Mouse (Mus musculus): ENCODE results near the gene Meis1.

Meis1 gene

GRCm38 (mm10) chr11:19018489-19019203, at the start of gene Meis1:
Gene Meis1, minus strand, starts transcription at chr11:19018985.
- in situ Hi-C loops (cut with MseI, MboI), result no loop called here

DNA sequence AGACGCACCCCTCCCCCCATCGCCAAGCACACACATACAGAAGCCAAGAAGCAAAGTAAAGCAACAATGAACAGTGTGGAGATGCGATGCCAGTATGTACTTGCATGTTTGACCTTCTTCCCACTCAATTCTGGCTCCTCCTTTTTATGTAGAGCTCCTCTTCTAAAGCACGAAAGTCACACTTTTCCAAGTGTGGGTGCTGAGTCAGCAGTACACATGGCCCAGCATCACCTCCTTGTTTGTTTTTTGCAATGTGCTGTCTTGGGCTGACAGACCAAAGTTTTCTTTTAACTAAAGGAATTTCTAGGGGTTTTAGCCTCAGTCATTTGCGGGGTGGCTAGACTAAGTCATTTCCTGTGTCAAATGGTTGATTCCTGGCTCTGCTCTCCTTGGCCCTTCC, 48.5 kb upstream of the Meis1 start:
- in situ Hi-C loops (cut with MseI, MboI), result no loop called here

GRCm38 (mm10) chr11:19049276-19049675, 30.5 kb upstream of the Meis1 start:
- in situ Hi-C loops (cut with MseI, MboI), result loop anchor here in 1 of 2 experiments (25.0 kb wide), 1 partner anchor 912 kb away; no protein-coding TSS in a partner anchor

DNA sequence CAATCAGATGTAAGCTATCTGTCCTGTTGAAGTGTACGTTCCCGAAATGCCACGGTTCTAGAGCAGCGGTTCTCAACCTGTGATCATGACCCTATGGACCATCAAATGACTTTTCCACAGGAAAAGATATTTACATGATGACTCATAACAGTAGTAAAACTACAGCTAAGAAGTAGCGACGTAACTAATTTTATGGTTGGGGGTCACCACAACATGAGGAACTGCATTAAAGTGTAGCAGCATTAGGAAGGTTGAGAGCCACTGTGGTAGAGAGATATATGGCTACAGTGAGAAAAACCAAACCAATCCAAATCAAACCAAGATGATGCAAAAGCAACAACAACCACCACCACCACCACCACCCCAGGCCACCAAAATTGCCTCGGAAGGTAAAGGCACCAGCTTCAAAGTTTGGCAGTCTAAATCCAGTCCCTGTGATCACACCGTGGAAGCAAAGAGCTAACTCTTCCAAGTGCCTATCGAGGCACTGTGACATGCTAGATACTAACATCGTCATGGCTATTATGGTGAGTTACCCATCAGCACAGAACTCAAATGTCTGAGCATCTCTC, 17.9 kb upstream of the Meis1 start:
- in situ Hi-C loops (cut with MseI, MboI), result loop anchor here in 1 of 2 experiments (25.0 kb wide), 1 partner anchor 899 kb away; no protein-coding TSS in a partner anchor

GRCm38 (mm10) chr11:19026581-19027561, 8.1 kb upstream of the Meis1 start:
- in situ Hi-C loops (cut with MseI, MboI), result loop anchor here in 1 of 2 experiments (25.0 kb wide), 1 partner anchor 890 kb away; no protein-coding TSS in a partner anchor

DNA sequence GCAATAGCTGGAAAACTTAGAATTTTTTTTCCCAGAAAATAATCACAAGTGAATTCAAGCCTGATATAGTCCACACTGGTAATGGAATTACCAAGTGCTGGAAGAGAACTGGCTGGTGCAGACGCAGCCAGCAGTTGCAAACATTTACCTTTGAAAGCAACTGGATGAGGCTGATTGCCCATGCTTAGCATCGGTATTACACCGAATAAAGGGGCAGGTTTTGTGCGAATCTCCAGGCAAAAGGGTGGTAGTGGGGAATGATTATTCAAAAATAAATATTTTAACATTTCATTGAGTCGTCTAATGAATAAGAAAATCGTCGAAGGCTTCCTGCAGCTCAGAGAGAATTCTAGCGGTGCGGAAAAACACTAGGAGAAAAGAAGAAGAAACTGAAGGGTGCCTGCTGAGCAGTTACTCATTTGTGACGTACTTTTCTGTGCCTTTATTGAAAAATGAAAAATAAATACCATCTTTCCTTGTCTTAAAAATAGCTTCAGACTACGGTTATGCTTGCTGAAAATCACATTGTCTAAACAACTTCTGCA, 7.3 kb upstream of the Meis1 start:
- in situ Hi-C loops (cut with MseI, MboI), result loop anchor here in 1 of 2 experiments (25.0 kb wide), 1 partner anchor 889 kb away; no protein-coding TSS in a partner anchor

DNA sequence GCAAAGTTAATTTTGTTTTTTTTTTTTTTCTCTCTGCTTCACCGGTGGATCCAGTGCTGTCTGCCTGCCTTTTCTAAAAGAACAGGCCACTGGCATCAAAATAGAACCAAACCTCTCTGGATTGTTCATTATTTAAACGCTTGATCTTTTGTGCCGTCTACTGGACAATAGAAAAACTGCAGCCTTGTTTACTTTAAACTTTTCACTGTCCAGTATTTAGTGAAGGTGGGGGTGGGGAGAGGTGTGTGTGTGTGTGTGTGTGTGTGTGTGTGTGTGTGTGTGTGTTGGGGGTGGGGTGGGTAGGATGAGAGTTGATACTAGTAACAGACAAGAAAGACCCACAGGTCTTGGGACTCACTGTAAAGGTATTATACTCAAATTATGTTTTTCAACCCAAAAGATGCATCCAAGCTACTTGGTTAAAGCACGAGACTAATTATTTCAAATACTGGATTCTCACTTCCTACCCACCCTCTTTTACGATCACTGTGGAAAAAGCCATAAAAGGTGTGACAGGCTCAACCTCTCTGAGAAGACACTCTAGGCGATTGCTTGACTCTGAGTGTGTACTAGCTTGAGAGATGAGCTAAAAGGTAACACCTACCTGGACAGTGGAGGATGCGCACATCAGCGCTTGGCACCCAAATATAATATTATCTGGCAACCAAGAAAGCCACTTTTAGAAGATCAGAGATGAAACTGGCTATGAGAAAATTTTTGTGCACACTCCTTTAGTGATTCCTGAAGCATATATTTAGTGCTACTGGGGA, 5.9 kb upstream of the Meis1 start:
- in situ Hi-C loops (cut with MseI, MboI), result loop anchor here (5.0 to 25.0 kb wide), 2 partner anchors 147 to 887 kb away; no protein-coding TSS in a partner anchor

- in situ Hi-C loops (cut with MseI, MboI), result loop anchor here (5.0 kb wide), 1 partner anchor 146 kb away; no protein-coding TSS in a partner anchor
These were observed 4.6 kb upstream of the Meis1 start for GRCm38 (mm10) chr11:19023356-19023755.

DNA sequence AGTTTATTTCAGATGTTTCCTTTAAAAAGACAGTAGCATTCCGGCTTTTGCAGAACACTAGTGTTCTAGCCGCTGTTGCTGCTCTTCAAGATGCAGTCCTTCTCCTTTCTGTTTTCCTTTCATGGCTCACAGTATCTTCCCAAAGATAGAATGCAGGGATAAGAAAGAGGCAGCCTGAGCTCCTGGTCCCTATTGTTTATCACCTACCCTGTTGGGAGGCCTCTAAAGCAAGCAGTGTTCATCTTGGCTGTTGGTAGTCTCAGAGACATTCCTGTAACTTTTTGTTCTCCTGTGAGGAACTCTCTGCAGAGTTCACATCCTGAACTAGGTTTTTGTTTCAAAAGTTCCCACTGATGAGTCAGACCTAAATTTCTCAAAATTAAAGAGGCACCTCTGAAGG, 3.8 kb upstream of the Meis1 start:
- in situ Hi-C loops (cut with MseI, MboI), result loop anchor here (5.0 kb wide), 1 partner anchor 145 kb away; no protein-coding TSS in a partner anchor

DNA sequence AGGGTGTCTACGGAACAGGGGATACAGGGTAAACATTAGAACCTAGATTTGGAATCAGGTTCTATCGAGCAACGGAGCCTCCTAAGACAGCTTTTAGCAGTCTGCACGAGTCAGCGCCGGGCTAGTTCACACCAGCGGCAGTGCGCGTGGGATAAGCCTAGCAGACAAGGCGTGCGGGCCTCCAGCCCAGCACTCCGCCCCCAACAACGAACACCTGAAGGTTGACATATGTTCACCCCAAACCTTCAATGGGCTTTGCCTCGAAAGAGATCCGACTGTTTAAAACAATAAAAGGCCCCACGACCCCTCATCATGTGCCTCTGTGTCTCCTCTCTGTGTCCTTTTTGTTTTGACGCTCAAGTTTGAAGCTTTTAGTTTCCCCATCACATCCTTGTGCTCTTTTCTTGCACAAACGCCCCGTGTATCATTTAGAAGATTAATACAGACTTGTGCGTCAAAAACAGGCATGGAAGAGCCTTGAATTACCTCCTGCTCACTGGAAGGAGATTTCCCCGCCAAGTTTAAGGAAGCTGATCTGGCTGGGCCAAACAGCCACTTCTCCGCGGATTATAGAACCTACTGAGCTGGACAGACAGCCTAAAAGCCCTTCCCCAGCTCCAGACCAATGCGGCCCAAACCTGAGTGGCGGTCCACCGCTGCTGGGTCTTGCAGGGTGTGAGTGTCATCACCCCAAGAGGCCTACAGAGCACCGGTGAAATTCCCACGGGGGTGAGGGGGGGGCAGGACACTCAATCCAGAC, 2.3 kb upstream of the Meis1 start:
- in situ Hi-C loops (cut with MseI, MboI), result loop anchor here (5.0 kb wide), 1 partner anchor 144 kb away; no protein-coding TSS in a partner anchor

- in situ Hi-C loops (cut with MseI, MboI), result loop anchor here (5.0 kb wide), 1 partner anchor 143 kb away; no protein-coding TSS in a partner anchor
These were observed 1.6 kb upstream of the Meis1 start for GRCm38 (mm10) chr11:19020371-19020824.

DNA sequence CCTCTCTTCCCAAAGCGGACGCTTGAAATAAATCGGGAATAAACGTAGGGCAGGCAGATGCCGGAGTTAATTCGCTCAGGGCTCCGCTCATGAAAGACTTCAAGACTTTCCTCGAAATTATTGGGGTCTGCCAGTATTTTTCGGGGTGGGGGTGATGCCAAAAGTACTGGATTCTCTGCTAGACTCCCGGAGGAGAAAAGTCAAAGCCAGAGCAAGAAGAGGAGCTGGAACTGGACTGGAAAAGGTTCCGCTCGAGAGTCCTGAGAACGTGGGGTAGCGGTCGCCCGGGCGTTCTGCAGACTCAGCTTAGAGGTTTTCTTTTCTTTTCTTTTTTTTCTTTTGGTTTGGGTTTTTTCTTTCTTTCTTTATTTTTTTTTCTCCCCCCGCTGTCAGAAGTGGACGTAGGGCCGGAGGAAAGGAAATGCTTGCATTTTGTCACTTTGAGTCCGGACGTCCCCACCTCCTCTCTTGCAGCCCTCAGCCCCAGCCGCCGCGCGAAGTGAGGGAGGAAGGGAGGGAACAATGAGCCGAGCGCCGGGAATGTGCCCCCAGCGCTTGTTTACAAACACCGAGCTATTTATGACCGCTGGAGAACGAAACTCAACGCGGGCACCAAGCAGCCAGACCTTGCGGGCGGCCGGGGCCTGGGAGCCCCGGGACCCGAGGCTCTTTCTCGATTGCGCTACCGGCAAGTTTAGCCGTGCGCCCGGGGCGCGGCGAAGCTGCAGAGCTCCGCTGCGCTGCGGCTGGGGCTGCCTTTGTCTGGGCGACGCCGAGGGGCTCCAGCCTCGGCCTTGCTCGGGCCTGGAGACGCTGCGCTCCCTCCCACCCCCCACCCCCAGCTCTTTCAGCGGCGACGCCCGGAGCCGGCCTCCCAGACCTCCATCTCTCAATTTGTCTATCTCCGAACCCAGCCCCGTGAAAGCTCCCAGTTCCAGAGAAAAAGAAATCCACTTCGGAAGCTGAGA, 703 bp upstream of the Meis1 start:
- in situ Hi-C loops (cut with MseI, MboI), result loop anchor here (5.0 kb wide), 1 partner anchor 142 kb away; no protein-coding TSS in a partner anchor

DNA sequence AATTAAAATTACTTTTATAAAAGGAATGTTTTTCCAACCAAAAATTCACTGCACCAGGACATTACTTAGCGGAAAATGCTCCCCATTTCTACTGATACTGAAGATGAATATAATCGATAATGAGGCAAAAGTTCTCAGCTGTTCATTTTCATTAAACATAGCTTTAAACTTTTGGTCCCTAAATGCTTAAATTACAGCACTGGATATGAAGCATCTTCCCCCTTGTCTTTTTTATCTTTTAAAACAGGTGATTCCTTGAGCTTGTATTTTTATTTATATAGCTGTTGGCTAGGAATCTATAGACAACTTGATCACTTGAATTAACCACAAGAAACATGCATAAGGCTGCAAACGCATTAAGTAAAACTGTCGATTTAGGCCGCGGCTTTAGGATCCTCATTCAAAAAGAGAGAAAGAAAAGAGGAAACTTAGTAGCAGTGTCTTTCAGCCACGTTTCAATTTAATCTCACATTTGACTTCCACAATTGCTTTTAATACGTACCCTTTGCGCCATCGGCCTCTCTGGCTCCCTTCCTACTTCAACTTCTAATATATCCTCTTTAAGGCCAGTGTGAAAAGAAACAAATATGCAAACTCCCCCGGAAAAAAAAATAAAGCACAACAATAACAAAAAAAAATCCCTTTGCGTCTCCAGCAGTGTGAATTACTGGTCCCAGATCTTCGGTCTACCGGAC, 919 bp downstream of the Meis1 start:
- in situ Hi-C loops (cut with MseI, MboI), result no loop called here

GRCm38 (mm10) chr11:19017262-19017661, 1.5 kb downstream of the Meis1 start:
- in situ Hi-C loops (cut with MseI, MboI), result no loop called here

- in situ Hi-C loops (cut with MseI, MboI), result no loop called here
These were observed 2.1 kb downstream of the Meis1 start for GRCm38 (mm10) chr11:19016481-19017220.

DNA sequence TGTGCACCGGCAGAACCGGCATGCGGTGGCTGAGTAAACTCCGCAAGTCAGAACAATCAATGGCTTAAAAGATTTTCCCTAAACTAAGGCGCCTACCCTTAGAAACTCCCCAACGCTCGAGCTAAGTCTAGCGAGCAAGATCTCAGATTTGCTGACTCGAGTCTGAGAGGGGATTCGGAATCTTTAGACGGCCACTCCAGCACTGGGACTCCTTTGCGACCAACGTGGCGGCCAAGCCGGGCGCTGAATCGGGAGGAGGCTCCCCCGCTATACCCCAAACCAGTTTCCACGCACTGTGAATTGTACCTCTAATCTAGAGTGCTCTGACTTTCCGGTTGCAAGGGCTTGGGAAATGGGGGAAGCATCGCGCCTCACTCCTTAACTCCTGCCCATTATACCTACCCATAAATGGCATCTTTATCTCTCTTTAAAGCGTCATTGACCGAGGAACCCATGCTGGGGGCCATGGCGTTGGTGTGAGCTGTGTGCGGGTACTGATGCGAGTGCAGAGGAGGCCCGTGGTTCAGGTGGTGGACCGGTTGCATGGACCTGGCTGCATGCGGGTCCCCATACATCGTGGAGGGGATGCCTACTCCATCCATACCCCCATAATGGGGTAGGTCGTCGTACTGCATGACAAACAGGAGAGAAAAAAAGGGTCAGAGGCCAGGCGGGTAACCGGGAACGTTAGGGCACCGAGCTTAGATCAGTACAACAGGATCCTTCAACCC, 2.9 kb downstream of the Meis1 start:
- in situ Hi-C loops (cut with MseI, MboI), result no loop called here
